Mouse (Mus musculus): ENCODE results near the gene Gpc4.

Gene Gpc4

DNA sequence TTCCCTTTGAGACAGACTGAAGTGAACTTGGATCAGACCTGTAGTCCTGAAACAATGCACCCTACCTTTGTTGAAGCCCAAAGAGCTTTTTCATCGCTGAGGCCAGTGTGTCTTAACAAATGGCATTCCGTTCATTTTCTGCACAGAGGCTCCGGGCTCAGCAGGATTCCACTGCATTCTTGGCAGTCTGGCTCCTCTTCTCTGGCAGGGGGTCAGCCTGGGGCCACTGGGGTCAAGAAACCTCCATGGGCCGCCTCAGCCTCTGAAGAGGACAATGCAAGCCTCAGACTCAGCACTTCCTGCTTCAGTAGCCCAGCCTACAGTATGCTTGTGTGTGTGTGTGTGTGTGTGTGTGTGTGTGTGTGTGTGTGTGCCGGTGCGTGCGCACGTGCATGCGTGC is 147.4 kb downstream of the Gpc4 start:
- no peak for DNase-seq (ENCODE audit: low spot score)
